Comparison of ENCODE assay signal across 14 mouse cellular contexts in genomic region chr1:38332919-38333318, GRCm38 (mm10).
"Had no signal": no experiment of that assay in that cellular context is flagged by ENCODE, and none has a peak within 500 bp of the region (broad histone marks: within the 10 kb centered on the region; RNA-seq: fewer than 3 reads in every experiment).

No protein-coding gene starts in this region.

- H3K27me3 ChIP-seq: limb, embryonic 13.5 days; midbrain, embryonic 12.5 days; neural tube, embryonic 13.5 days had no signal

- ATAC-seq: intestine, postnatal 0 days; midbrain, embryonic 16.5 days had no signal

- H3K36me3 ChIP-seq: midbrain, embryonic 12.5 days; neural tube, embryonic 13.5 days had no signal

- DNase-seq: kidney, adult 8-10 months; kidney, postnatal 25 days; lung, adult 18-20 months; retina, postnatal 1 day; thymus, adult 18-20 months; thymus, postnatal 14 days had no signal

- H3K9me3 ChIP-seq: limb, embryonic 13.5 days; midbrain, embryonic 12.5 days; neural tube, embryonic 13.5 days had no signal

- H3K4me2 ChIP-seq: limb, embryonic 13.5 days; midbrain, embryonic 12.5 days; neural tube, embryonic 13.5 days had no signal

- H3K27ac ChIP-seq: left cerebral cortex, adult 2 months; limb, embryonic 13.5 days; liver, embryonic 14.5 days; midbrain, embryonic 12.5 days; neural tube, embryonic 13.5 days; stomach, postnatal 0 days had no signal

- H3K9ac ChIP-seq: limb, embryonic 13.5 days; liver, embryonic 14.5 days; midbrain, embryonic 12.5 days; neural tube, embryonic 13.5 days had no signal

- H3K4me3 ChIP-seq: left cerebral cortex, adult 2 months; limb, embryonic 13.5 days; midbrain, embryonic 12.5 days; neural tube, embryonic 13.5 days had no signal
